Mouse (Mus musculus) liver, embryonic 14.5 days (tissue): Measurements from ENCODE around the gene Dut. TPM values are rescaled to one million over a fixed set of nuclear protein-coding genes. Genes with fewer than 3 reads are reported as not detected.

Source experiments
- ATAC-seq: fragments of 200-750 bp; cut with Nextera tagmentation; 2 replicates; pipeline ENCODE4 v1.8.0; 2017; ENCODE audit warnings: moderate number of reproducible peaks, mild to moderate bottlenecking, moderate library complexity; ENCODE audit not compliant: insufficient read depth
- DNase-seq, 3 experiments: peaks; one replicate each; pipeline ENCODE4 v3.0.0-alpha.2; 2012 to 2013; ENCODE audit warnings: low read depth in 3 of 3, low spot score in 3 of 3
- H3K27ac ChIP-seq: fragments of 300-500 bp; sonication (generic); 2 replicates; pipeline ENCODE4 v1.5.1; 2014; ENCODE audit warnings: moderate library complexity, mild to moderate bottlenecking, control low read depth, inconsistent platforms
- H3K27me3 ChIP-seq: fragments of 300-500 bp; sonication (generic); 2 replicates; pipeline ENCODE4 v1.6.1; 2014; ENCODE audit warnings: mild to moderate bottlenecking, low read length, moderate library complexity; ENCODE audit not compliant: control insufficient read depth, insufficient read depth
- H3K36me3 ChIP-seq: fragments of 300-500 bp; sonication (generic); replicated peaks from 2 replicates; pipeline ENCODE4 v1.6.1; 2014; ENCODE audit warnings: low read depth; ENCODE audit not compliant: control insufficient read depth, insufficient read depth
- H3K4me1 ChIP-seq, 2 experiments: fragments of 200-500 bp in 1 of 2; fragments of 300-500 bp in 1 of 2; sonication (generic) in 1 of 2; replicated peaks; 2 replicates each; pipeline ENCODE4 v1.6.1; 2012 to 2014; ENCODE audit warnings: antibody characterized with exemption in 1 of 2, inconsistent platforms in 1 of 2, low read length in 1 of 2; ENCODE audit not compliant: control insufficient read depth in 2 of 2, insufficient read depth in 2 of 2
- H3K4me2 ChIP-seq: fragments of 300-500 bp; sonication (generic); 2 replicates; pipeline ENCODE4 v1.6.1; 2014; ENCODE audit warnings: low read depth, mild to moderate bottlenecking, control low read depth, moderate library complexity
- H3K4me3 ChIP-seq, 2 experiments: fragments of 200-500 bp in 1 of 2; fragments of 300-500 bp in 1 of 2; sonication (generic) in 1 of 2; 2 replicates each; pipeline ENCODE4 v1.5.1; 2012 to 2014; ENCODE audit warnings: low read depth in 2 of 2, low read length in 2 of 2, mild to moderate bottlenecking in 2 of 2, control low read depth in 1 of 2, inconsistent platforms in 1 of 2, moderate library complexity in 1 of 2; ENCODE audit not compliant: insufficient read depth in 1 of 2
- H3K9ac ChIP-seq: fragments of 300-500 bp; sonication (generic); replicated peaks from 2 replicates; pipeline ENCODE4 v1.6.1; 2014; ENCODE audit warnings: mild to moderate bottlenecking, control low read depth, moderate library complexity
- H3K9me3 ChIP-seq: fragments of 300-500 bp; sonication (generic); 2 replicates; pipeline ENCODE4 v1.6.1; 2016; ENCODE audit warnings: low read length, mixed read lengths; ENCODE audit not compliant: control insufficient read depth
- CTCF ChIP-seq: IDR thresholded peaks from 2 replicates; pipeline ENCODE4 v1.5.1; 2016; ENCODE audit warnings: antibody characterized with exemption, low read depth, control low read depth
- EP300 ChIP-seq: IDR thresholded peaks from 2 replicates; pipeline ENCODE4 v1.6.1; 2016; ENCODE audit warnings: antibody characterized with exemption, low read depth
- WGBS: fragments of 180-500 bp; shearing (Covaris S2); extraction: QIAGEN DNeasy Blood & Tissue Kit; methylation state at CpG from one replicate; pipeline ENCODE4 v1.1.7; 2014; ENCODE audit not compliant: insufficient replicate concordance; 5-methylcytosine and 5-hydroxymethylcytosine counted together
- polyA plus RNA-seq, 2 experiments: library from polyadenylated mRNA; depleted of rRNA in 1 of 2; stranded (reverse) in 1 of 2; unstranded in 1 of 2; fragments of >200 nt; fragmentation: Nextera tagmentation in 1 of 2; extraction: Ambion mirVana in 1 of 2; gene quantifications; 2 replicates each; pipeline versions ENCODE4 v1.2.1 to v1.2.3; 2012 to 2014

Dut gene
- polyA plus RNA-seq, 2 experiments, result 89.0 to 138 TPM

- no peaks in the 10 kb centered on the region for H3K36me3 ChIP-seq
- no peak overlapping the region for H3K4me2 ChIP-seq
- H3K9ac ChIP-seq, result no peak overlapping the region
- ATAC-seq (no peak), DNase-seq (no peak)
- TF ChIP-seq CTCF (no peak), EP300 (no peak)
- H3K27ac ChIP-seq, result no peak overlapping the region
- H3K27me3 ChIP-seq, result no peaks in the 10 kb centered on the region
- WGBS, result 44% methylated on average over 1 of the region's 1 CpGs
- no peaks in the 10 kb centered on the region for H3K9me3 ChIP-seq
- H3K4me3 ChIP-seq, result no peak overlapping the region
- H3K4me1 ChIP-seq, result no peaks in the 10 kb centered on the region
Measured at GRCm38 (mm10) chr2:125291101-125291500, 44.1 kb downstream of the Dut start.

GRCm38 (mm10) chr2:125292616-125293015 is 45.6 kb downstream of the Dut start:
- H3K9ac ChIP-seq, result no peak overlapping the region
- H3K9me3 ChIP-seq, result no peaks in the 10 kb centered on the region
- no peak overlapping the region for H3K27ac ChIP-seq
- ATAC-seq (no peak), DNase-seq (no peak)
- H3K4me3 ChIP-seq, result no peak overlapping the region
- H3K4me1 ChIP-seq, result no peaks in the 10 kb centered on the region
- no peaks in the 10 kb centered on the region for H3K27me3 ChIP-seq
- 68% methylated on average over 7 of the region's 7 CpGs for WGBS
- H3K36me3 ChIP-seq, result no peaks in the 10 kb centered on the region
- no peak overlapping the region for H3K4me2 ChIP-seq
- TF ChIP-seq CTCF (no peak), EP300 (no peak)

- 59% methylated on average over 5 of the region's 5 CpGs for WGBS
- Histone ChIP-seq H3K9ac (no peak overlapping the region), H3K4me3 (no peak overlapping the region), H3K36me3 (no peaks in the 10 kb centered on the region), H3K9me3 (no peaks in the 10 kb centered on the region), H3K27me3 (no peaks in the 10 kb centered on the region), H3K4me2 (no peak overlapping the region), H3K4me1 (no peaks in the 10 kb centered on the region), H3K27ac (no peak overlapping the region)
- ATAC-seq, result no peak
- DNase-seq, result no peak
- no peak for TF ChIP-seq CTCF
- TF ChIP-seq EP300, result no peak
Measured at GRCm38 (mm10) chr2:125293969-125294491, 47.0 kb downstream of the Dut start.

GRCm38 (mm10) chr2:125295526-125295925 is 48.5 kb downstream of the Dut start:
- Histone ChIP-seq H3K27me3 (no peaks in the 10 kb centered on the region), H3K4me3 (no peak overlapping the region), H3K4me2 (no peak overlapping the region), H3K4me1 (no peaks in the 10 kb centered on the region), H3K27ac (no peak overlapping the region), H3K9ac (no peak overlapping the region), H3K36me3 (no peaks in the 10 kb centered on the region), H3K9me3 (no peaks in the 10 kb centered on the region)
- DNase-seq (no peak), ATAC-seq (no peak)
- TF ChIP-seq EP300 (no peak), CTCF (no peak)
- 73% methylated on average over 3 of the region's 3 CpGs for WGBS

- Histone ChIP-seq H3K9ac (no peak overlapping the region), H3K27ac (no peak overlapping the region), H3K9me3 (no peaks in the 10 kb centered on the region), H3K36me3 (no peaks in the 10 kb centered on the region), H3K27me3 (no peaks in the 10 kb centered on the region), H3K4me3 (no peak overlapping the region), H3K4me1 (no peaks in the 10 kb centered on the region), H3K4me2 (no peak overlapping the region)
- TF ChIP-seq CTCF, result no peak
- TF ChIP-seq EP300, result no peak
- no peak for ATAC-seq
- DNase-seq, result no peak
- WGBS, result 71% methylated on average over 1 of the region's 1 CpGs
Measured at GRCm38 (mm10) chr2:125298841-125299240, 51.9 kb downstream of the Dut start.
